Mouse (Mus musculus): ENCODE measurements around the gene Plekha4.

Gene Plekha4

DNA sequence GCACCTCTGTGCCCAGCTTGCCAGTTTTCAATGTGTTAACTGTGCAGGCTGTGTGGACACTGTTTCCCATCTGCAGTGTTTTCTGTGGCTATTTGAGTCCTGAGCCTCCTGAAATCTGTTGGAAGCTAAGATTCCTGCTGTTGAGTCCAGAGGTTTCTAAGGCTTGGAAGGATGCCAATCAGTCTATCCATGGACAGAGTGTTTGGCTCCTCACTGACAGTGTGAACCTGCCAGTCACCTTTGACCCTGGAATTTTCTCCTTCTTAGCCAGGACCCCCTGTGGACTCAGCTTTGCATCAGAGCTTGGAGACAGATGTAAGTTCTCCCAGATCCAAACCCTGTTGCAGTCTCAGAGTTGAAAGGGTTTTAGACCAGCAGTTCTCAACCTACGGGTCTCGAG, 14.1 kb downstream of the Plekha4 start:
- no peak for DNase-seq

DNA sequence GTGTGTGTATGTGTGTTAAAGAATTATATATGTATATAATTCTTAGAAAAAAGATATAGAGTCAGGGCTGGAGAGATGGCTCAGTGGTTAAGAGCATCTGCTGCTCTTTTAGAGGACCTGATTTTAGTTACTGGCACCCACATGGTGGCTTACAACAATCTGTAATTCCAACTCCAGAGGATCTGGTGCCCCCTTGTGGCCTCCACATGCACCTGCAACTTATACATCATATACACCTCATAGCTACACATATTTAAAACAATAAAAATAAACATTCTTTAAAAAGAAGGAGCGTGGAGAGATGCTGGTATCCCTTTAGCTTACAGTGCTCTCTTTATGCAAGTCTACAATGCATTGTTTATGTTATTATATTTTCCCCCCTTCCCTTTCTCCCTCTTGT, 18.4 kb downstream of the Plekha4 start:
- DNase-seq, result no peak

DNA sequence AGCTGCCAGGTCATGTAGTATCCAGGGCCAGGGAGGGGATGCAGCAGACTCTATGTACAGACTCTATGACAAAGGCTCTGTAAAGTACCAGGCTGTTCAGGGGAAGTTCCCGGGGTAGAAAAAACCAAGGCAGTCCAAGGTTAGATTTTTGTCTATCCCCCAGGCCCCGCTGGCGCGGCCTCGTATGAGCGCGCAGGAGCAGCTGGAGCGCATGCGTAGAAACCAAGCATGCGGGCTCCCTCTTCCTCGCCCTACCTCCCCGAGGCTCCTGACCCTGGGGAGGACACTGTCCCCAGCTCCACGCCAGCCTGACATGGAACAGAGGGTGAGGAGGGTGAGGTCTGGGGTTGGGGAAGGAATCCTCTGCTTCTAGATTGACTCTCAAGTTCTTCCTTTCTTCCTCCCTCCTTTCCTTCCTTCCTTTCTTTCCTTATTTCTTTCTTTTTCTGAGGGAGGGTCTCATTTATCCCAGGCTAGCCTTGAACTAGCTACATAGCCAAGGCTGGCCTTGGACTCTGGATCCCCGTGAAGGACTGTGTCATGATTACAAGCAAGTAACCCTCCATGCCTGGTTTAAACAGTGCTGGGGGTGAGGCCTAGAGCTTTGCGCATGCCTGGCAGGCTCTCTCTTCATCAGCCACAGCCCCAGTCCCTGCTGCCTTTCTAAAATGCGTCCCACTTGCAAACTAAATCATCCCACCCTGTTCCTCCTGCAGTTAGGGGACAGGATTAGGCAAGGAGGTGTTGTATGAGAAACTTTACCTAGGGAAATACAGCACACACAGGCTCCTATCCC, 23.7 kb downstream of the Plekha4 start:
- DNase-seq, result no peak

DNA sequence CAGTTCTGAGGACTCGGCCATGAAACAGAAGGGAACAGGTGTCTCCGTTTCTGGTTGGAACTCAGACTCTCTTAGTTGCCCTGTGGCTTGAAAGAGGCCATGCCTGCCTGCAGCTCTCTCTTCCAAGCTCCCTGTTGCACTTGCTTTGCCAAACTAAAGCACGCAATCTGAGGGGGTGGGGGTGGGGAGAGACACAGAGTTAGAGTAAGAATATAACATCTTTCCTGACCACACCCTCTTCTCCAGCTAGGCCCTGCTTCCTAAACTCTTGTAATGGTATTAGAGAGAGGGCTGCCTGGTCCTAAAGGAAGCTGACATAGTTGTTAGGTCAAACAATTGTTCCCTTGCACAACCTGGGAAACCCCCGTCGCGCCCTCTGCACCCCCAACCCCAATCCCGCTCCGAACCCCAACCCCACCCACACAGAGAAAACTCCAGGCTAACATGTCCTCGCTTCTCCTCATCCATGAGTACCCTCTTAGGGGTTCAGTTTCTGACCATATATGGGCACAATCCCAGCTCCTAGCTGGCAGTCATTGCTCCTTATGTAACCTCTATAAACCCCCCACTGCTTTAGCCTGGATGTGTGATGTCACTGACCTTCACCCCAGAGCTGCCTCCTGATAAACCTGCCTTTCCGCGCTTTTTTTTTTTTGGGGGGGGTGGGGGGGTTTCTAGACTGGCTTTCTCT, 24.8 kb downstream of the Plekha4 start:
- no peak for DNase-seq

DNA sequence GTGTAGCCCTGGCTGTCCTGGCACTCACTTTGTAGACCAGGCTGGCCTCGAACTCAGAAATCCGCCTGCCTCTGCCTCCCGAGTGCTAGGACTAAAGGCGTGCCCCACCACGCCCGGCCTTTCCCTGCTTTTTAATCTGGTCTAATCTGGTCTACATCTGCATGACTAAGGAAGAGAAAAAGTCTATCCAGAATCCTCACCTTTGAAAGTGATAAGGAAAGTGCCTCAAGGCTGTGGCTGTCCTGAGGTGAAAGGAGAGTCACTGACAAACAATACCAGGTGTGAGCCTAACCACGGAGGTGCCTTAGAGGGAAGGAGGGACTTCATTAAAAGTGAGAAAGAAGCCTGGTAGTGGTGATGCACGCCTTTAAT, 25.4 kb downstream of the Plekha4 start:
- DNase-seq, result no peak

DNA sequence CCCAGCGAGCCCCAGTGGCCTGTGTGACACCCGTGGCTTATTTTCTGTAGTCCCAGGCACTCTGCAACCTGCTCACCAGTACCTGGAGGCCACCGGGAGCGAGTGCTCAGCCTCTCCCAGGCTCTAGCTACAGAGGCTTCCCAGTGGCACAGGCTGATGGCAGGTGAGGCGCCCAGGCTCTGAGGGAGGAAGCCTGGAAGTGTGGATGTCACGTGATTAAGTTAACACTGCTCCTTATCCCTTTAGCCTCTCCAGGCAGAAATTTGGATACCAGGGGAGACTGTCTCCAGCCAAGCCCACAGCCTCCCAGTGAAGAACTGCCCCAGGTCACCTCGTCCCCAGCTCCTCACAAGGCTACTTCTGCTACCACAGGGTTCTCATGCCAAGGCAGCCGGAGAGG, 27.4 kb downstream of the Plekha4 start:
- DNase-seq, result no peak

DNA sequence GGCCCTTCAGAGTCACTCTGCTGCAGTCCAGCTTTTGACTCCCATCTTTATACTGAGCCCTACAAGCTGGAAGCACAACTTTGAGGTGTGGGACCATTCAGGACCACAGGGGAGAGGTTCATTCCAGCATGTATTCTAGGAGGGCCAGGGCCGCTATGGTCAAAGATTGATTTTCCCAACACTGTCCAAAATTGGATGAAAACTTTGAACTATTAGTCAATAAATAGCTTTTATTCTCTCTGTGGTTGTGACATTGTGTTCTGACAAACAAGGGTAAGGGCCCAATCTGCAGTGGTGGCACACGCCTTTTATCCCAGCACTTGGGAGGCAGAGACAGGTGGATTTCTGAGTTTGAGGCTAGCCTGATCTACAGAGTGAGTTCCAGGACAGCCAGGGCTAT, 27.9 kb downstream of the Plekha4 start:
- DNase-seq, result no peak

DNA sequence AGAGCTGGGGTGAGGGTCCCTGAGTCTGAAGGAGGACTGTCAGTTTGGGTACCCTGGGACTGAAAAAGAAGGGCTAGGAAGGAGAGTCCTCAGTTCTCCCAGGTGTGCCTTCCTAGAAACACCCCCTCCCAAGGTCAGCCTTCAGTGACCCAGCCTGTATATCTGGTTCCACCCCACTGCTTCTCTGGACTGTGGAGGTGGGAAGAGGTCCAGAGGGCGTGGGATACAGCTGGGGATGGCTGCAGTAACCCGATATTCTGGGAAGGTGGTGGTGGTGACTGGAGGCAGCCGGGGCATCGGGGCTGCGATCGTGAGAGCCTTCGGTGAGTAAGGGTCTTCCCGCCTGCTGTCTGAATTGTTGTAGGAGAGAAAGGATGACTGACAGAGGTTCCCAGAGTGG, 28.6 kb downstream of the Plekha4 start, which contains the start of gene Hsd17b14:
Gene Hsd17b14 (plus strand): TSS at position 150 of the 400 bp plus-strand sequence.
- no peak for DNase-seq

DNA sequence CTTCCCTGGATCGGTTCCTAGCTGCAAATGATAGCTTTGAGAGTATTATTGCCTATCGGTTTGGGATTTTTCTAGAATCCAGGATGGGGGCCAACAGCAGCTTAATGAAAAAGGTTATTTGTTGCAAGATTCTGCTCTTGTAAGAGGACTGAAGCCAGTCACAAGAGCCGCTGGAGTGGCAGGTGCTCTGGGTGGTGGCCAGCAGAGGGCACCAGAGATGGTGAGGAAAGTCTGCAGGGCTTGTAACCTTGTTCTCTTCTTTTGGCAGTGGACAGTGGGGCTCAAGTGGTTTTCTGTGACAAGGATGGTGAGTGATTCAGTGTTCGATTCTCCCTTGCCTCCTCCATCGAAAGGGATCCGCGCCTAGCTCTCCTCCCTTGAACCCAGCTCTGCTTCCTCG, 29.7 kb downstream of the Plekha4 start:
- peak; percentile 77 for DNase-seq

DNA sequence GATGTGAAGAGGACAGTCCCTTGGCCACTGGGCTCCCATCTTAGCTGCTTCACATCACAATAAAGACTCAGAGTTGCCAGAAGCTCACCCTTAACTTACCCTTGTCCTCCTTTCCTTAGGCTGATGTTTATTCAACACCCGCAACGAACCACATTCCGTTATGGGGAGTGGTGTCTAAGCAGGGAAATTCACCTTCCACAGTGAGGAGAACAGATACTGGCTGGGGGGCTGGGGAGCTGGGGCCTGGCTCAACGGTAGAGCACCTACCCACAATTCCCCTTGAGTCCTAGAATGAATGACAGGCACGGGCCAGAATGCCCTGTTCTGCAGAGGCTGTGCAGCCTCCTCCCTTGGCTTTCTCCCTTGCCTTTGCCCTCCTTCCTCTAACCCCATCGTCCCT, 32.8 kb downstream of the Plekha4 start:
- no peak for DNase-seq

DNA sequence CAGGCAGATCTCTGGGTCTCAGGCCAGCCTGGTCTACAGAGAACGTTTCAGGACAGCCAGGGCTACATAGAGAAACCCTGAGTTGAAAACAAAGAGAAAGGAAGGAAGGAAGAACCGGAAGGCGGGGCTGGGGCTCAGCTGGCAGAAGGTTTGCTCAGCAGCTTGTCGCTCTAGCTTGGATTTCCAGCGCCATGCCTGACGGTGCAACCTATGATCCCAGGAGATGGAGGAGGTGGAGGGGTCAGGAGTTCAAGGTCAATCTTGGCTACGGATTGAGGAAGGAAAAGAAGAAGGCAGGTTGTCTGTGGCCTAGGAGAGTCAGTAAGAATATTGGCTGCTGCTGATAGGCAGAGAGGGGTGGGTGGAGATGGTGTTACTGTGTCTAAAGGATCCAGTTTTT, 34.1 kb downstream of the Plekha4 start:
- DNase-seq, result no peak

DNA sequence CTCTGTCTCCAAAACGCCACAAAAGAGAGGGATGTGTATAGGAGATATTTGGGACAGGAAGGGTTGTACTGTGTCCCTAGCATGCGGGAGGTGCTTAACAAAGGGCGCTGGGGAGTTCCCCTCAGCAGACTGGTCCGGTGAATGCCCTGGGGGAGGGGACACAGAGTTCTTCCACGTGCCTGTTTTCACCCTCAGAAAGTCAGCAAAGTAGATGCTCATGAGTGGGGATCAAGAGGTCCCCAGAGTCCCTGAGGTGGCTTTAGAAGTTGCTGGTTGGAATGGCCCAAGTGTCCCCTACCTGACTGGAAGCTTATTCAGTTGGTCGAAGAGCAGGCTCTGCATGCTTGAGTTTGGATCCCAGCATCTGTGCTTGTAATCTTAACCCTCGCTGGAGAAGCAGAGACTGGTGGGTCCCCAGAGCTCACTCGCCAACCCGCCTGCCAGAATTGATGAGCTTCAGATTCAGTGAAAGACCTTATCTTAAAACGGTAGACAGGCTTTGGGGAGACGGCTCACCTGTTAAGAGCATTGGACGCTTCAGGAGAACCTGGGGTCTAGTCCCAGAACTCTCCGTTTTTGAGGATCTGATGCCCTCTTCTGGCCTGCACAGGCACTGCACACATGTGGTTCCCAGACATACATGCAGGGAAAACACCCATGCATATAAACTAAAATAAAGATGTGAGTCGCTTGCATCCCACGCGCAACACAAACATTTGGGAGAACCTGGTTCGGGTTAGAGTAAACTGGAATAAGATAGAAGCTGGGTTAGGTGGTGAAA, 34.9 kb downstream of the Plekha4 start:
- DNase-seq, result peak; percentile 75

DNA sequence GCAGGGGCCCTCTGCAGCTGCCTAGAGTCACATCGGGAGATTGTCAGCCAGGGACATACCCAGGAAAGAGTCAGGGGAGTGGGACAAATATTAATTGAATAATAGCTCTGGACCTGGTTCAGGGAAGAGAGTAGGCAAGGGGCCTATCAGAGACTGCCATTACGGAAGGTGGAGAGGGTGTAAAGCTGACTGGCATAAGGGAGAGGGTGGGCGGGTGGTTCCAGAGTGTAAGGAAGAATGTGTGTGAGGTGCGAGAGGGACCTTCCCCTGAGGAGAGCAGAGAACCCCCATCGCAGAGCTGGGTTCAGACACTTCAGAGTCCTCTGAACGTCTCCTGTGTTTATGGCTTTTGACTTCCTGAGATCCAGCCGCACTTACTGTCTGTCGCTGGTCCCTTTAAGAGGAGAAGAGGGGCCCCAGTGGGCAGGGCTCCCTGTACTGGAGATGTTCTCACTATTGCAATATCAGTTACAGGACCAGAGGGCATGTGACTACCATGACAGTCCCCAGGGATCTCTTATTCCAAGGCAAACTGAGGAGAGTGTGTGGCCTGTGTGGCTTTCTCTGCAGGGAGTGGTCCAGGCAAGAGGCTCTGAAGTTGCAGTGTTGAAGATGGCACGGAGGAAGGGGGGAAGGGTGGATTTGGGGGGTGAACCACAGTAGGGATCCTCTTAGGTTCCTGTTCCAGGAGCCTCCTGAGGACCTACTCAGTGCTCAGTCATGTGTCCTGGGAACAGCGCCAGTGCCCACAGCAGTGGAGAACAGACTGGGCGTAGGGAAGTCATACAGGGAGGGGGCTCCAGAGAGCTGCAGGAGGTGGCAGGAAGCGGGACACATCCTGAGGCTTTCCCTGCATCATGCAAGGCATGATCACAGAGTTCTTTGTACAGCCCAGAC, 35.7 kb downstream of the Plekha4 start:
- DNase-seq, result no peak

DNA sequence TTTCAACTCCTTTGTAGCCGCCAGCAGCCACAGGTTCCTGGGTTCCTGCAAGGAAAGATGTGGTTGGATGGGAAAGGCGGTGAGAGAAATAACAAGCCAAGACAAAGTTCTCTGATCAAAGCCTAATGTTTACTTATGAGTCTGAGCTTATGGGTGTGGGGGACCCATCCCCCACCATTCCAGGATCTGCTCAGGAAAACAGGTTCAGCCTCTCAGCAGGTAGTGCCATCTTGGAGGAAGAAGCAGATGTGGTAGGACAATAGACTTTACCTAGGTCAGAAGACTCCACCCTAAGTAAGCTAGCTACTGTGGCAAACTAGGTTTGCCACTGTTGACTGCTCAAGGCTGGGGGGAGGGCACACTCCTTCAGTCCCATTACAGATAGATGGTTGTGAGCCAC, 38.7 kb downstream of the Plekha4 start:
- DNase-seq, result no peak

DNA sequence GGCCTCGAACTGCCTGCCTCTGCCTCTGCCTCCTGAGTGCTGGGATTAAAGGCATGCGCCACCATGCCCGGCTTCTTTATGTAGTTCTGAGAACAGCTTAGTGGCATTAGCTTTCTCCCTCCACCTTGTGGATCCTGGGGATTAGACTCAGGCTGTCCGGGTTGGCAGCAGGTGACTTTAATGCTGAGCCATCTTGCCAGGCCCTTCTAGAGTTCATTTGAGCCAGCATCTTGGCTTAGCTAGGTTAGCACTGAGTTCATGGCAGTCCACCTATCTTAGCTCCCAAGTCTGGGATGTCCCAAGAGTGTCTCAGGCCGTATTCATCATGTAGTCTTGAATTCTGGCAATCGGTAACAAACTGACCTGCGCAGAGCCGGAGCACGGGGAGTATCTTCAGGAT, 39.3 kb downstream of the Plekha4 start:
- no peak for DNase-seq

DNA sequence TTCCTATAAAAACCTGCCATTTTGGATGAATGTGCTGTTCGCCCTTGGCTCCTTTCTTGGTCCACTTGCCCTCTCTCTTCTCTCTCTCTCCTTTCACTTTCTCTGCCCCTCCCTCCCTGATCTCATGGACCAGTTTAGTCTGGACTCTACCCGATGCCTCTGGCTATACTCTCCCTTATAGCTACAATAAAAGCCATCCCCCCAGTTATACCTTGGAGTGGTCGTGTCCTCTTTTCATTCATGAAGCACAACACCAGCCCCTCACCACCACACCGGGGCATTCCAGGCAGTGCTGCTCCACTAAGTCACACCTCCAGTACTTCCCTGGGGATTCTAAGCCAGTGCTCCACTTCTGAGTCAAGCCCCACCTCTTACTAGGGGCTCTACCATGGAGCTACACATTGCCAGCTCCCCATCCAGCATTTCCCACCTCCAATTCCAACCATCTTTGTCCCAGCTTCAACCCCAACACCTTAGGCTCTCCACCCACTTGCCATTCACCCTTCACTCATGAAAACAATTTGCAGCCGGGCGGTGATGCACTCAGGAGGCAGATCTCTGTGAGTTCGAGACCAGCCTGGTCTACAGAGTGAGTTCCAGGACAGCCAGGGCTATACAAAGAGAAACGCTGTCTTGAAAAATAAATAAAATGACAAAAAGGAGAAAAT, 41.1 kb downstream of the Plekha4 start:
- no peak for DNase-seq

DNA sequence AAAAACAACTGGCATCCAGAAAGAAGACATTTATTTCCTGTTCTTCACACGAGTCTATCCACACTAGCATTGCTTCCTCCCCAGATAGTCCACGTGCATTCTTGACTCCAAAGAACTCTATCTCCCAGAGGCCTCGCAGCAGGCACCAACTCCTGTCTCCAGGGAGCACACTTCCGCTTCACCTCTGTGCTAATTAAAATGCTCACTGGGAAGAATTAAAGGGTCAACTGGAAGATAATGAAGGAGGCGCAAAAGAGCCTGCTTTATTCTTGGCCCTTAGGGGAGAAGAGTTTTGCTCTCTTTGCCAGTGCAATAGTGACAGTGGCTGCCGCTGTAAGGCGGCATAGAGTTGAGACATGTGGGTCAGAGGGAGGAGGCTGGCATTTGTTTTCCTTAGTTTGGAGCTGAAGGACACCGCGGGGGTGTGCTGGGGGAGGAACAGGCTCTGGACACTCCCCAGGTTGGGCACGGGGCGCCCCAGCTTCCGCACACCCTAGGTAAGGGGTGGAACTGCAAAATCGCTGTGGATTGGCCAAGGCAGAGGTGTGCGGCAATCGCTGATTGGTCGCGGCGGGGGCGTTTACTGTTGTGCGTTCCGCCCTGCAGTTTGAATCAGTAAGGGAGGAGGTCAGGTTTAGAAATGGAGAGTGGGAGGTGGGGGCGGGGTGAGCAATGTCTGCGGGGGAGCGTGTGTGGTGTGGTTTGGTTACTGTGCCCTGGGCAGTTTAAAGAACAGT, 41.8 kb downstream of the Plekha4 start:
- DNase-seq, result peak; percentile 92

DNA sequence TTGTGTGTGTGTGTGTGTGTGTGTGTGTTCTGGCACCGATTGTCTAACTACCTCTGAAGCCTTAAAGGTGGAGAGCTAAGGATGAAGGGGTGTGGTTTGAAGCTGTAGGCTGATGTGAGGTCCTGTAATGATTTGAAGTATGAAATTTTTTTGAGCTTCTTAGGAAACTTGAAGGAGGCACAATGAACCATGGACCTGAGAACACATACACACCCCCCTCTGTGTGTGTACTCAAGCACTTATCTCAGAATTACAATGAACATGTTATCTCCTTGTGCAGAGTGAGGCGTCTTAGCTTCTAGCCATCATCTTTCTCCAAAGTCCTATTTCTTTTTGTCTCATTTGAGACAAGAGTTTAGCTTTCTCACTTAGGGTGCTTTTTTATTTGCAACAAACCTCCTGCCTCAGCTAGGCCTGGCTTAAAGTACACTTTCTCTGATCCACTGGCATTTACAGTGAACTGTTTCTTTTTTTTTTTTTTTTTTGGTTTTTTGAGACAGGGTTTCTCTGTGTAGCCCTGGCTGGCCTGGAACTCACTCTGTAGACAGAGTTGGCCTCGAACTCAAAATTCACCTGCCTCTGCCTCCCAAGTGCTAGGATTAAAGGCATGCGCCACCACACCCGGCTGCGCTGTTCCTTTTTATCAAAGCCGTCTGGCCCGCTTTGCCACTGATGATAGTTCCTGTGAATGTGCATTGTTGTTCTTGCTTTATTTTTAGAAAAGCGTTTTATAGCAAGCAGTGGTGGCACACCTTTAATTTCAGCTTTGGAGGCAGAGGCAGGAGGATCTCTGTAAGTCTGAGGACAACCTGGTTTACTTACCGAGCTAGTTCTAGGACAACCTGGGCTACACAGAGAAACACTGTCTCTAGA, 42.7 kb downstream of the Plekha4 start:
- no peak for DNase-seq

DNA sequence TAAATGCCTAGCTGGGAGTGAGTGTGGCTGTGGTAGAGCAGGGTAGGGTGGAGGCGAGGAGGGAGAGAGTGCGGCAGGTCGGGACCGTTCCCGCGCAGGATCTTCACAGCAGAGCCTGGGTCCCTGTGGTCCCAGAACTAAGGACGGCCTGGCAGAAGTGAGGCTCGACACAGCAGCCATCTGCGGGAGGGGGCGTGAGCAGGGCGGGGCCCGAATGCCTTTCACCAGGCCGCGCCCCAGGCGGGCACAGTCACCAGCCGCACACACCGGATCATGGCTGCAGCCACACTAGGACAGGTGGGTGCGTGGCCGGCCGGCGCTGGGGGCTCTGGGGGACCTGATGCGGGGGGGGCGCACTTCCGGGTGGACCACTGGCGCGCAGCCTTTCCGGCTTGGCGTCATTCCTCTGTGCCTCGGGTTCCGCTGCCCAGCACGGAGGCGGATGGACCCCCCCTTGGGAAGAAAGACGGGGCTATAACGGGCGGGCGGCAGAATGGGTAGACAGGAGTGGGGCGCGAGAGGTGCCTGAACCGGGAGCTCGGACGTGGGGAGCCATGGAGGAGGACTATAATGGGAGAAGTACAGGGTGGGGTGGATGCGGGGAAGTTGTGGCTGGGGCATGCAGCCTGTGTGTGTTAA, 44.1 kb downstream of the Plekha4 start, which contains the start of gene Bcat2:
Gene Bcat2 (plus strand): TSS at position 51 of the 639 bp plus-strand sequence.
- peak; percentile 73 for DNase-seq

DNA sequence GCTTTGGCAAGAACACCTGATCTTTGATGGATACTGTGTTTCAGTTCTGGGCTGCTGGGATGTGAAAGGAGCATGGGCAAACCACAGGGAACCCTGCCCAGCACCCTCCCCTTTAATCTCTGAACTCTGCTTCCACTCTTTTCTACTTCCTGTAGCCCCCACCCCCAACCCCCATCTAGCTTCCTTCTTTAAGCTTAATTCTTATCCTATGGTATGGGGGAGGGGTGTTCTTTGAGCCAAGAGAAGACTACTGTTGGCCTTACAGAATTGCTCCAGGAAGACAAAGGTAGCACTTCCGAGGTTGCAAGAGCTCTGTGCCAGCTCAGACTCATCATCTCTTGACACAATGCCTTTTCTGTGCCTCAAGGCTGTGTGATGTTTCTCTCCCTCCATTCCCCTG, 45.8 kb downstream of the Plekha4 start:
- no peak for DNase-seq
